In the genomic region with DNA sequence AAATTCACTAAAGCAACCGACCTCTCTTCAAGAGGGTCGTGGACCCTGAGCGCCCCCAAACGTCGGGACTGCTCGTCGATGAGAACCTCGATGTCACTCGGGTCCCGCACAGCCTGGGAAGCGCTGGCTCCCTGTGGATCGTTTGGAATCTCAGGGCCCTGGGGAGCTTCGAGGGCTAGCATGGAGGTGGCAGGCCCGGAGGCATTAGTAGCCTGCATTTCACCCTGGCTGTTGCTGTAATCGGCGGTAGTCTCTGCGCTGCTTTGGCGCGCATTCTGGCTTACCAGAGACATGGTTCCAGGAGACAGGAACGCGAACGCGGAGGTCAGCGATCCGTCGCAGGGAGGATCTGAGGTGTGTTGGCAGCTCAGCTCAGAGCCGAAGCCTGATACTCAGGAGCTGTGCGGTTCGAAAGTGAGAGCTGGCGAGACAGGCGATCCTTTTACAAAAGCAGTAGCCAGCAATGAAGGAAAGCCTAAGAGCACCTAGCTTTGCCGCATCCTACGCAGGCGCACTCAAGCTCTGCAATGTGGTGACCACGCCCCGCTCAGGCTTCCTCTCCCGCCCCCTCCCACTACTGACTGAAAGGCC, we compare ENCODE assay signal across 8 mouse cellular contexts. TPM values are rescaled to one million over a fixed set of nuclear protein-coding genes. Genes with fewer than 3 reads are reported as not detected.
DNase-seq lines count a peak whose midpoint lies in the region; ATAC-seq and TF ChIP-seq lines count a peak whose summit lies in the region.

A gene (minus strand): TSS at position 517 of the 591 bp plus-strand sequence.

- H3K27ac ChIP-seq in heart, embryonic 11.5 days (ENCODE audit: low read depth, low read length): no peak within 1 kb of the TSS
- H3K27ac ChIP-seq in forebrain, embryonic 16.5 days (ENCODE audit: low read length): peak within 1 kb of the TSS; percentile 9; the same call in 1 of the 2 replicates
- no peak within 1 kb of the TSS for H3K27ac ChIP-seq in intestine, embryonic 15.5 days
- H3K27ac ChIP-seq in limb, embryonic 15.5 days: no peak within 1 kb of the TSS
- peak within 1 kb of the TSS; percentile 70 for H3K27ac ChIP-seq in midbrain, postnatal 0 days (ENCODE audit: low read depth, low read length)

- peak; percentile 60 for TF ChIP-seq CTCF in midbrain, postnatal 0 days (IDR thresholded peaks at IDR 0.05)

- peak within 1 kb of the TSS; percentile 65 for H3K4me2 ChIP-seq in heart, embryonic 11.5 days
- H3K4me2 ChIP-seq in forebrain, embryonic 16.5 days (ENCODE audit: low read length): peak within 1 kb of the TSS; percentile 47
- peak within 1 kb of the TSS; percentile 68 for H3K4me2 ChIP-seq in intestine, embryonic 15.5 days (replicated peaks)
- peak within 1 kb of the TSS; percentile 47 for H3K4me2 ChIP-seq in limb, embryonic 15.5 days
- peak within 1 kb of the TSS; percentile 51 for H3K4me2 ChIP-seq in midbrain, postnatal 0 days (ENCODE audit: low read depth, low read length, poor library complexity, severe bottlenecking)

- peak within 1 kb of the TSS; percentile 46; the same call in 1 of the 2 replicates for H3K9ac ChIP-seq in heart, embryonic 11.5 days (ENCODE audit: low read depth, low read length)
- peak within 1 kb of the TSS; percentile 46 for H3K9ac ChIP-seq in forebrain, embryonic 16.5 days (replicated peaks; ENCODE audit: low read depth, low read length)
- peak within 1 kb of the TSS; percentile 26; the same call in 1 of the 2 replicates for H3K9ac ChIP-seq in intestine, embryonic 15.5 days
- no peak within 1 kb of the TSS for H3K9ac ChIP-seq in limb, embryonic 15.5 days
- H3K9ac ChIP-seq in midbrain, postnatal 0 days (replicated peaks; ENCODE audit: low read length, poor library complexity, severe bottlenecking): peak within 1 kb of the TSS; percentile 48

- no peak for DNase-seq in heart, postnatal 25 days (ENCODE audit: low spot score)
- peak; percentile 76 for DNase-seq in brain, adult 2 months (ENCODE audit: low read depth, low spot score)
- peak; percentile 70 for DNase-seq in midbrain, postnatal 0 days (ENCODE audit: low spot score)
- DNase-seq in thymus, postnatal 0 days (ENCODE audit: low spot score): peak; percentile 34

- H3K9me3 ChIP-seq in heart, embryonic 11.5 days (replicated peaks; ENCODE audit: control insufficient read depth, low read length): no peaks in the 10 kb centered on the region
- H3K9me3 ChIP-seq in forebrain, embryonic 16.5 days (ENCODE audit: control insufficient read depth, low read length): no peaks in the 10 kb centered on the region
- no peaks in the 10 kb centered on the region for H3K9me3 ChIP-seq in intestine, embryonic 15.5 days
- H3K9me3 ChIP-seq in limb, embryonic 15.5 days: no peaks in the 10 kb centered on the region
- no peaks in the 10 kb centered on the region for H3K9me3 ChIP-seq in midbrain, postnatal 0 days (ENCODE audit: low read length)

- no peaks in the 10 kb centered on the region for H3K4me1 ChIP-seq in heart, embryonic 11.5 days (ENCODE audit: control insufficient read depth, insufficient read depth, low read length)
- no peaks in the 10 kb centered on the region for H3K4me1 ChIP-seq in forebrain, embryonic 16.5 days (replicated peaks; ENCODE audit: control insufficient read depth, insufficient read depth, low read length)
- H3K4me1 ChIP-seq in intestine, embryonic 15.5 days (replicated peaks): no peaks in the 10 kb centered on the region
- H3K4me1 ChIP-seq in limb, embryonic 15.5 days: no peaks in the 10 kb centered on the region
- no peaks in the 10 kb centered on the region for H3K4me1 ChIP-seq in midbrain, postnatal 0 days (ENCODE audit: insufficient read depth, low read length)

- peak; percentile 55; the same call in 1 of the 2 replicates for ATAC-seq in heart, embryonic 11.5 days (replicated peaks; ENCODE audit: insufficient number of reproducible peaks, low FRiP score, low TSS enrichment)
- peak; percentile 98 for ATAC-seq in forebrain, embryonic 16.5 days
- ATAC-seq in intestine, embryonic 15.5 days: peak; percentile 78; the same call in 1 of the 2 replicates
- ATAC-seq in limb, embryonic 15.5 days (ENCODE audit: insufficient number of reproducible peaks, low FRiP score, low TSS enrichment, low read depth): no peak
- peak; percentile 95 for ATAC-seq in midbrain, postnatal 0 days (ENCODE audit: low FRiP score)

- H3K27me3 ChIP-seq in heart, embryonic 11.5 days (ENCODE audit: control insufficient read depth, insufficient read depth, low read length): peaks cover 20% of the 10 kb centered on the region
- H3K27me3 ChIP-seq in forebrain, embryonic 16.5 days (replicated peaks; ENCODE audit: control insufficient read depth, insufficient read depth, low read length): peaks cover 11% of the 10 kb centered on the region; the same call in 1 of the 2 replicates
- 0 out of 2 replicates have a peak, but pooled peaks cover 9% of the 10 kb centered on the region for H3K27me3 ChIP-seq in intestine, embryonic 15.5 days (replicated peaks)
- peaks cover 27% of the 10 kb centered on the region for H3K27me3 ChIP-seq in limb, embryonic 15.5 days
- H3K27me3 ChIP-seq in midbrain, postnatal 0 days (ENCODE audit: insufficient read depth, low read length): peaks cover 5% of the 10 kb centered on the region; the same call in 1 of the 2 replicates

- H3K36me3 ChIP-seq in heart, embryonic 11.5 days (ENCODE audit: control insufficient read depth, insufficient read depth, low read length): no peaks in the 10 kb centered on the region
- H3K36me3 ChIP-seq in forebrain, embryonic 16.5 days (ENCODE audit: control insufficient read depth, insufficient read depth): no peaks in the 10 kb centered on the region
- H3K36me3 ChIP-seq in intestine, embryonic 15.5 days: no peaks in the 10 kb centered on the region
- no peaks in the 10 kb centered on the region for H3K36me3 ChIP-seq in limb, embryonic 15.5 days
- no peaks in the 10 kb centered on the region for H3K36me3 ChIP-seq in midbrain, postnatal 0 days (ENCODE audit: insufficient read depth, low read length)

- intact Hi-C loops in heart, postnatal 25 days (cut with DNase I): no loop called here

- H3K4me3 ChIP-seq in heart, embryonic 11.5 days (ENCODE audit: low read depth, low read length): peak within 1 kb of the TSS; percentile 46
- H3K4me3 ChIP-seq in forebrain, embryonic 16.5 days (replicated peaks; ENCODE audit: low read length): peak within 1 kb of the TSS; percentile 48
- peak within 1 kb of the TSS; percentile 41 for H3K4me3 ChIP-seq in intestine, embryonic 15.5 days (replicated peaks)
- H3K4me3 ChIP-seq in limb, embryonic 15.5 days: peak within 1 kb of the TSS; percentile 47
- peak within 1 kb of the TSS; percentile 40 for H3K4me3 ChIP-seq in midbrain, postnatal 0 days (ENCODE audit: low read depth, low read length)

- WGBS in heart, embryonic 11.5 days (ENCODE audit: insufficient replicate concordance): 19% methylated on average over 37 of the region's 37 CpGs
- 20% methylated on average over 34 of the region's 37 CpGs for WGBS in forebrain, embryonic 16.5 days
- 22% methylated on average over 37 of the region's 37 CpGs for WGBS in intestine, embryonic 15.5 days
- 35% methylated on average over 37 of the region's 37 CpGs for WGBS in limb, embryonic 15.5 days
- 22% methylated on average over 37 of the region's 37 CpGs for WGBS in midbrain, postnatal 0 days

RNA-seq across cellular contexts. Expression of the gene that starts here (rescaled TPM):
- polyA plus RNA-seq in heart, embryonic 11.5 days (2014; fragmentation: Nextera tagmentation; extraction: Ambion mirVana): 2.2 and 2.5 TPM in 2 replicates
- not detected for total RNA-seq in heart, postnatal 25 days (2021)
- polyA plus RNA-seq in forebrain, embryonic 16.5 days (2015; fragmentation: Nextera tagmentation; extraction: Ambion mirVana): 23.2 and 26.9 TPM in 2 replicates
- 2.0 and 2.1 TPM in 2 replicates for polyA plus RNA-seq in intestine, embryonic 15.5 days (2015; fragmentation: Nextera tagmentation; extraction: Ambion mirVana)
- 5.9 and 6.7 TPM in 2 replicates for polyA plus RNA-seq in limb, embryonic 15.5 days (2015; fragmentation: Nextera tagmentation; extraction: Ambion mirVana)
- 40.8 and 43.7 TPM in 2 replicates for total RNA-seq in midbrain, postnatal 0 days (2014; rRNA removed)
- polyA plus RNA-seq in midbrain, postnatal 0 days (2015; fragmentation: Nextera tagmentation; extraction: Ambion mirVana): 32.6 and 35.1 TPM in 2 replicates
- 0.17 and 0.35 TPM in 2 replicates for polyA plus RNA-seq in thymus, postnatal 0 days (2015; fragmentation: Nextera tagmentation; extraction: Ambion mirVana)

Comparison
In these comparisons a context has a peak if more than half of its experiments do, and no peak if none do; other contexts are left out.
1. RNA of the gene that starts here (total RNA-seq): 40.8 to 43.7 TPM in midbrain, postnatal 0 days; not detected in heart, postnatal 25 days; every median in the first group is over 10 times any median in the second.
2. Peak in DNase-seq in thymus, postnatal 0 days; RNA of the gene not detected or under 1 TPM.
3. H3K27ac ChIP-seq: peak in forebrain, embryonic 16.5 days (single experiment) and midbrain, postnatal 0 days (single experiment); none in heart, embryonic 11.5 days (single experiment), intestine, embryonic 15.5 days (single experiment) and limb, embryonic 15.5 days (single experiment).
4. Peak in every context shown above with its lines, with median percentiles within 50 percentile points of each other: H3K4me2 ChIP-seq and H3K4me3 ChIP-seq.